Mouse (Mus musculus) heart, adult 8-10 months (tissue): Measurements from ENCODE around the gene Sfmbt1. TPM values are rescaled to one million over a fixed set of nuclear protein-coding genes. Genes with fewer than 3 reads are reported as not detected.
A peak's percentile ranks its signal among the peaks of the same experiment; 100 is the strongest.
"Not testable (repeated sequence)": the region's sequence is repeated elsewhere in the genome, so short reads cannot be mapped to it uniquely, and the experiment has no call there.

ENCODE experiments used
- DNase-seq: peaks from one replicate; pipeline ENCODE4 v3.0.0; 2022; ENCODE audit warnings: low spot score
- total RNA-seq, 4 experiments: library from RNA; stranded (reverse); gene quantifications; 2 replicates each; pipeline ENCODE4 v1.2.4; 2022

The Sfmbt1 gene
- total RNA-seq, 4 experiments from 2014 or later: 13.1 to 14.1 (median 13.3) TPM

- peak; percentile 33 for DNase-seq
Measured at GRCm38 (mm10) chr14:30716051-30716952, 1.7 kb downstream of the Sfmbt1 start.

GRCm38 (mm10) chr14:30716953-30717285 is 2.3 kb downstream of the Sfmbt1 start:
- DNase-seq: no peak

GRCm38 (mm10) chr14:30718696-30719095 is 4.0 kb downstream of the Sfmbt1 start:
- not testable (repeated sequence) for DNase-seq

GRCm38 (mm10) chr14:30719514-30719913 is 4.9 kb downstream of the Sfmbt1 start:
- DNase-seq: no peak

GRCm38 (mm10) chr14:30721850-30722249 is 7.2 kb downstream of the Sfmbt1 start:
- no peak for DNase-seq

- DNase-seq: no peak
Measured at GRCm38 (mm10) chr14:30722406-30722805, 7.8 kb downstream of the Sfmbt1 start.

GRCm38 (mm10) chr14:30731896-30732295 is 17.2 kb downstream of the Sfmbt1 start:
- DNase-seq: no peak

GRCm38 (mm10) chr14:30734665-30735064 is 20.0 kb downstream of the Sfmbt1 start:
- no peak for DNase-seq

- DNase-seq: no peak
Measured at GRCm38 (mm10) chr14:30735810-30736209, 21.2 kb downstream of the Sfmbt1 start.

- no peak for DNase-seq
Measured at GRCm38 (mm10) chr14:30736413-30736812, 21.8 kb downstream of the Sfmbt1 start.

- DNase-seq: no peak
Measured at GRCm38 (mm10) chr14:30743891-30744290, 29.2 kb downstream of the Sfmbt1 start.

- no peak for DNase-seq
Measured at GRCm38 (mm10) chr14:30746160-30746559, 31.5 kb downstream of the Sfmbt1 start.

GRCm38 (mm10) chr14:30757239-30757638 is 42.6 kb downstream of the Sfmbt1 start:
- DNase-seq: no peak

- DNase-seq: peak; percentile 6
Measured at GRCm38 (mm10) chr14:30761211-30761610, 46.6 kb downstream of the Sfmbt1 start.

GRCm38 (mm10) chr14:30762131-30762903 is 47.7 kb downstream of the Sfmbt1 start:
- no peak for DNase-seq

- DNase-seq: no peak
Measured at GRCm38 (mm10) chr14:30762904-30763568, 48.4 kb downstream of the Sfmbt1 start.

GRCm38 (mm10) chr14:30784614-30785013 is 70.0 kb downstream of the Sfmbt1 start:
- no peak for DNase-seq

GRCm38 (mm10) chr14:30789471-30789870 is 74.8 kb downstream of the Sfmbt1 start:
- DNase-seq: no peak

- DNase-seq: no peak
Measured at GRCm38 (mm10) chr14:30792871-30793270, 78.2 kb downstream of the Sfmbt1 start.

GRCm38 (mm10) chr14:30801756-30802155 is 87.1 kb downstream of the Sfmbt1 start:
- DNase-seq: no peak

GRCm38 (mm10) chr14:30821136-30821535 is 106.5 kb downstream of the Sfmbt1 start:
- no peak for DNase-seq

GRCm38 (mm10) chr14:30824456-30824995 is 109.9 kb downstream of the Sfmbt1 start:
- DNase-seq: no peak
